Mouse (Mus musculus): ENCODE data around the gene Nfia. TPM values are rescaled to one million over a fixed set of nuclear protein-coding genes. Genes with fewer than 3 reads are reported as not detected.

The Nfia gene
- polyA plus RNA-seq, 1 experiment: not detected

- Histone ChIP-seq H3K4me3 (ENCODE audit: insufficient read depth, low read depth, low read length) (no peak overlapping the region), H3K27ac (ENCODE audit: insufficient read depth, low read depth, low read length) (no peak overlapping the region), H3K4me1 (ENCODE audit: control insufficient read depth, insufficient read depth, low read length) (no peaks in the 10 kb centered on the region)
- TF ChIP-seq CTCF (IDR thresholded peaks at IDR 0.05; ENCODE audit: insufficient read depth, low read depth, low read length) (no peak), POLR2A (IDR thresholded peaks at IDR 0.05; ENCODE audit: insufficient read depth, low read depth, low read length) (no peak)
- 52% methylated on average over 19 of the region's 19 CpGs for WGBS
These were observed 321.7 kb downstream of the Nfia start for GRCm38 (mm10) chr4:98094112-98094805.

DNA sequence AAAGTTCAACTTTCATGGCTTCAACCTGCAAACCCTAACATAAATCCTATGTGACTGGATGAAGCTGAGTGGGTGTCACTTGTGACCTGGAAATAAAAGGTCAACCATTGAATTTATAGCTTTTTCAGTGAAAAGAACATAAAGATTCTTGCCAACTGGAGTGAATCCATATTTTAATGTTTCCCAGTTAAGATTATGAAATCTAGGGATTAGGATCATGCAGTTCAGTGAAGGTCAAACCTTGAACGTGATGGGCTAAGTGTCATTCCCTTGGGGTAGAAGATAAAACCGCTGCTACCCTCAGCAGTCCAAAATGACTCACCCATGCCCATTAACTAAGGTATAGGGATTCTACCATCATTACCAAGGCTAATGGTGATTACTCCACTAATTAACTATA is 322.5 kb downstream of the Nfia start:
- Histone ChIP-seq H3K27ac (ENCODE audit: insufficient read depth, low read depth, low read length) (no peak overlapping the region), H3K4me1 (ENCODE audit: control insufficient read depth, insufficient read depth, low read length) (no peaks in the 10 kb centered on the region), H3K4me3 (ENCODE audit: insufficient read depth, low read depth, low read length) (no peak overlapping the region)
- WGBS: 87% methylated on average over 2 of the region's 2 CpGs
- TF ChIP-seq POLR2A (IDR thresholded peaks at IDR 0.05; ENCODE audit: insufficient read depth, low read depth, low read length) (no peak), CTCF (IDR thresholded peaks at IDR 0.05; ENCODE audit: insufficient read depth, low read depth, low read length) (no peak)

GRCm38 (mm10) chr4:98097013-98097566 is 324.6 kb downstream of the Nfia start:
- H3K27ac ChIP-seq (ENCODE audit: insufficient read depth, low read depth, low read length): no peak overlapping the region
- no peak overlapping the region for H3K4me3 ChIP-seq (ENCODE audit: insufficient read depth, low read depth, low read length)
- WGBS: 92% methylated on average over 4 of the region's 4 CpGs
- no peaks in the 10 kb centered on the region for H3K4me1 ChIP-seq (ENCODE audit: control insufficient read depth, insufficient read depth, low read length)
- TF ChIP-seq POLR2A (IDR thresholded peaks at IDR 0.05; ENCODE audit: insufficient read depth, low read depth, low read length) (no peak), CTCF (IDR thresholded peaks at IDR 0.05; ENCODE audit: insufficient read depth, low read depth, low read length) (no peak)

- no peak for TF ChIP-seq POLR2A (IDR thresholded peaks at IDR 0.05; ENCODE audit: insufficient read depth, low read depth, low read length)
- no peak for TF ChIP-seq CTCF (IDR thresholded peaks at IDR 0.05; ENCODE audit: insufficient read depth, low read depth, low read length)
- no peaks in the 10 kb centered on the region; the same call in 1 of the 2 replicates for H3K4me1 ChIP-seq (ENCODE audit: control insufficient read depth, insufficient read depth, low read length)
- H3K4me3 ChIP-seq (ENCODE audit: insufficient read depth, low read depth, low read length): no peak overlapping the region
- 76% methylated on average over 1 of the region's 1 CpGs for WGBS
- no peak overlapping the region for H3K27ac ChIP-seq (ENCODE audit: insufficient read depth, low read depth, low read length)
These were observed 326.1 kb downstream of the Nfia start for GRCm38 (mm10) chr4:98098663-98099062.

DNA sequence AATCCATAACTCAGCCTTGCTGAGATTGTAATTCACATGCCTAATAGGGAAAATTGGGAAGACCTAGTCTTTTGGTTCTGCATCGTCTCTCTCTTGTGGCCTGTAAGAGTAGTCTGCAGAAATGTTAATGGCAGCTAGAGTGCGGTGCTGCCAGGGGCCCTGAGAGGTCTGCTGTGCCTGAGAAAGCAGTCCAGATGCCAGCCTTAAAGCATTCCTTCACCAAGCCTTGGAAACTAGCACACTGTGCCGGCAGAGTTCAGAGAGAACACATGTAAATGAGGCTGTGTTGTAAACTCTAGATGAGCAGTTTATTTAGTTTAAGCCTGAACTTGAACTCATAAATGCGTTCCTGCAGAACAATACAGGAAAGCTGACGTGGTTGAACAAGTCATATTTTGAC is 326.9 kb downstream of the Nfia start:
- TF ChIP-seq POLR2A (IDR thresholded peaks at IDR 0.05; ENCODE audit: insufficient read depth, low read depth, low read length) (no peak), CTCF (IDR thresholded peaks at IDR 0.05; ENCODE audit: insufficient read depth, low read depth, low read length) (no peak)
- Histone ChIP-seq H3K4me3 (ENCODE audit: insufficient read depth, low read depth, low read length) (no peak overlapping the region), H3K27ac (ENCODE audit: insufficient read depth, low read depth, low read length) (no peak overlapping the region), H3K4me1 (ENCODE audit: control insufficient read depth, insufficient read depth, low read length) (no peaks in the 10 kb centered on the region; the same call in 1 of the 2 replicates)
- 66% methylated on average over 5 of the region's 5 CpGs for WGBS

DNA sequence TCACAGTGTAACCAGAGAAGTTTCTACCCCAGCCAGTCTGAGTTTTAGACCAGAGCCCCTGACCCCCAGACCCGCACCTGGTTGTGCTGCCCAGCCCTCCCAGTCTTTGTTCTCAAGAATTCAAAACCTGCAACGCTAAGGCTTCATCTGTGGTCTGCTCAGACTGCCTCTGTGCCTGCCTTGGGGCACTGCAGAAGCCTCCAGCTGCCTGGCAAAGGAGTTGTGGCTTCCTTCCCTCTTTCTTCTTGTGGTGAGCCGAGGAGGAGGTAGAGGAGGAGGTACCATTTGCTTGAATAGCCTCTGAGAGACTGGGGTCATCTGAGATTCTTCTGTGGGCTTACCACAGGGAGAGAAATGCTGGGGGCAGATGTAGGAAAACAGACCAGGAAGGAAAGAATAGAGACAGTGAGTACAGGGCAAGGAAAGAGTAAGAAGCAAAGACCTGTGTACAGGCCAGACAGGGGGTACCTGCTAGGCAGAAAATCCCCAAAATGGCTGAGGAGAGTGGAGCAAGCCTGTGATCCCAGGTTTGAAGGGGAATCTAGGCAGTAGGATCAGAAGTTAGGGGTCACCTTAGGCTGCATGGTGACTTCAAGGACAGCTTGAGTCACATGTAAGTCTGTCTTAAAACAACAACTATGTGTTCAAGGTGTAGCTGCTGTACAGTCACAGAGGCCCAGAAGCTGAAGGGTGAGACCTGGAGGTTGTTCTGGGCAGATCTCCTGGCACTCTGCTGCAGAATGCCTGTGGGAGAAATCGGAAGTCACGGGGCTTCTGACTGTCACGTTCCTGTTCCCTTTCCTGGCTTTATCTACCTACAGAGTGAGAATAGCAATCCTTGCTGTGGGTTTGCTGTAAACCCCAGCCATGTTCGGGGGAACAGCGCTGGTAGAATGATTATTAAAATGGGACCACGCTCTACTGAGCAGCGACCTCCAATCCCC is 328.9 kb downstream of the Nfia start:
- TF ChIP-seq POLR2A (IDR thresholded peaks at IDR 0.05; ENCODE audit: insufficient read depth, low read depth, low read length): no peak
- TF ChIP-seq CTCF (IDR thresholded peaks at IDR 0.05; ENCODE audit: insufficient read depth, low read depth, low read length): no peak
- Histone ChIP-seq H3K27ac (ENCODE audit: insufficient read depth, low read depth, low read length) (no peak overlapping the region), H3K4me1 (ENCODE audit: control insufficient read depth, insufficient read depth, low read length) (no peaks in the 10 kb centered on the region; the same call in 1 of the 2 replicates), H3K4me3 (ENCODE audit: insufficient read depth, low read depth, low read length) (no peak overlapping the region)
- WGBS: 66% methylated on average over 10 of the region's 10 CpGs

GRCm38 (mm10) chr4:98102625-98103336 is 330.2 kb downstream of the Nfia start:
- Histone ChIP-seq H3K4me3 (ENCODE audit: insufficient read depth, low read depth, low read length) (peak overlapping the region; percentile 24), H3K27ac (ENCODE audit: insufficient read depth, low read depth, low read length) (no peak overlapping the region), H3K4me1 (ENCODE audit: control insufficient read depth, insufficient read depth, low read length) (no peaks in the 10 kb centered on the region; the same call in 1 of the 2 replicates)
- TF ChIP-seq CTCF (IDR thresholded peaks at IDR 0.05; ENCODE audit: insufficient read depth, low read depth, low read length) (no peak), POLR2A (IDR thresholded peaks at IDR 0.05; ENCODE audit: insufficient read depth, low read depth, low read length) (no peak)
- 62% methylated on average over 24 of the region's 24 CpGs for WGBS

GRCm38 (mm10) chr4:98103337-98103666 is 330.8 kb downstream of the Nfia start:
- H3K4me3 ChIP-seq (ENCODE audit: insufficient read depth, low read depth, low read length): no peak overlapping the region
- TF ChIP-seq POLR2A (IDR thresholded peaks at IDR 0.05; ENCODE audit: insufficient read depth, low read depth, low read length): no peak
- TF ChIP-seq CTCF (IDR thresholded peaks at IDR 0.05; ENCODE audit: insufficient read depth, low read depth, low read length): no peak
- H3K27ac ChIP-seq (ENCODE audit: insufficient read depth, low read depth, low read length): no peak overlapping the region
- WGBS: 47% methylated on average over 2 of the region's 2 CpGs
- H3K4me1 ChIP-seq (ENCODE audit: control insufficient read depth, insufficient read depth, low read length): no peaks in the 10 kb centered on the region; the same call in 1 of the 2 replicates
